Mouse (Mus musculus) thymus, postnatal 0 days (tissue): ENCODE data around the gene Pank2. TPM values are rescaled to one million over a fixed set of nuclear protein-coding genes. Genes with fewer than 3 reads are reported as not detected.
"Not testable (repeated sequence)": the region's sequence is repeated elsewhere in the genome, so short reads cannot be mapped to it uniquely, and the experiment has no call there.

Experiments used
- DNase-seq: peaks from one replicate; pipeline ENCODE4 v3.0.0-alpha.2; 2015; ENCODE audit warnings: low spot score
- polyA plus RNA-seq: library from polyadenylated mRNA; unstranded; fragments of >200 nt; fragmentation: Nextera tagmentation; extraction: Ambion mirVana; gene quantifications from 2 replicates; pipeline ENCODE4 v1.2.1, GENCODE M21; 2015

The Pank2 gene
- polyA plus RNA-seq, 1 experiment from 2014 or later = 52.5 TPM

GRCm38 (mm10) chr2:131260544-131261307, 1.6 kb upstream of the Pank2 start:
- DNase-seq = no peak

- DNase-seq = no peak
Observed at GRCm38 (mm10) chr2:131261481-131262212, 648 bp upstream of the Pank2 start.

DNA sequence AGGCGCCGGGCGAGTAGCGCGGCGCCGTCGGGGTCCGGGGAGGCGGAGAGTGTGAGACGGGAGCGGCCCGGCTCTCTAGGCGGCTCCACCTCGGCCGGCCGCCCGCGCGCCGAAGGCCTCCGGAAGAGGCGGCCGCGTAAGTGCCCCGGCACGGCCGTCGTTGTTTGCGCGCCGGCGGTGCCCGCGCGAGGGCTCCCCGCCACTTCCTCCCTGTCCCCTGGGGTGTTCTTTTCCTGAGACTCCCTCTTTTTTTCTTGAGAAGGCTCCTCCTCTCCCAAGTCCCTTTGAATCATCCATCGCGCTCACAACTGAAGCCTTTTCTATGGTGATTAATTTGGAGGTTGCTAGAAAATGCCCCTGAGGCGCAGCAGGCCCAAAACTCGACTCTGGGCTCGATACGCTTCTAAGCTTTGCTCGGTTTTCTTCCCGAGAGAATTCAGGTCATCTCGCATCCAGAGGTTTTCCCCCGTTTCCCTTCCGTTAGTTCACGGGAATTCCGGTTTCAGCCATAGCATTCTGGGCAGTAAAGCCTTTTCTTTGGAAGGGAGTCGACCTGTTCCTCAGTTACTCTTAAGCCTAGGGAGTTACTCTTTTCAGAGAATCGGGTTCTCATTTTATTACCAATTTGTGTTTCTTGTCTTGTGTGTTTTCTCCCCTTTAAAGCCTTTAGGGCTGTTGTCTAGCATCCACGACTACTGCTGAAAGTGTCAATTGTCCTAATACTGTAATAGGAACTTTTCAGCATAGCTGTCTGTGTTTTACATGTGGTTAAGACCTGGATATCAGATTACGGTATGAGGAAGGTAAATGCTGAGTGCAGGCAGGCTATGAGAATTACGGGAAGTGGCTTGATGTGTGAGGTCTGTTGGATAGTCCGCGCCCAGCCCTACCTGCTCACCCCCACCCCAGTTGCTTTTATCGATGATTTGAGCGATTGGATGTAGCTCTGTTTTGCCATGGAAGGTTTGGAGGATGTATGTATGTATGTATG, 680 bp downstream of the Pank2 start:
- peak; percentile 75 for DNase-seq

GRCm38 (mm10) chr2:131264027-131264426, 1.7 kb downstream of the Pank2 start:
- DNase-seq = no peak

DNA sequence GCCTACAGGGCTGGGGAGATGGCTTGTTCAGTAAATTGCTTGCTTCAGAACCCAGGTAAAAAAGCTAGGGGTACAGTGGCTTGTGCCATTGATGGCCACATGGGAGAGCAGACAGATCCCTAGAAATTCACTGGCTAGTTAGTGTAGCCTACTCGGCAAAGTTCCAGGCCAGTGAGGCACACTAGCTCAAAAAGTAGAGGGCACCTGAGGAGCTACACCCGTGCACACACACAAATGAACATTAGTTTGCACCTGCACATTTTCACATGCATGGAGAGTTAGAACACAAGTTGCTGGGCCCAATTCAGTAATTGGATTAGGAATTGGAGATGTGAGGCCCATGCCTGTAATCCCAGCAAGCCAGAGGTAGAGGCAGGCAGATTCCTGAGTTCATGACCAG, 2.8 kb downstream of the Pank2 start:
- DNase-seq = no peak

DNA sequence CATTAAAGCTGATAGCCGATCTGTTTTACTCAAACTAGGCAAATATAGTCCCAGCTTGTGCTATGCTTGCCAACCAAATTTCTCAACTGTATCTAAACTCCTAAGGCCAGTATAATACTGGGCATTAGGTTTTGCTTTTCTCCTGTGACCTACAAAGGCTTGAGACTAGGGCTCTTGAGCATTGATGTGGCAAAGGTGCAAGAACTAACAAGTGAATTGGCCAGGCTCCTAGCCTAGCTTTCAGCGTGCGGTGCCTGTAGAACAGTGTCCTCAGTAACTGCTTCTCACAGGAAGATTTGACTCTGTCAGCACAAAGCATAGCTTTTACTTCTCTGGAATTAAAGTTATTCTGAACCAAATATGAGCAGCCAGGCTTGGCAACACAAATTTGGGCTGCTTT, 13.2 kb downstream of the Pank2 start:
- DNase-seq = no peak

DNA sequence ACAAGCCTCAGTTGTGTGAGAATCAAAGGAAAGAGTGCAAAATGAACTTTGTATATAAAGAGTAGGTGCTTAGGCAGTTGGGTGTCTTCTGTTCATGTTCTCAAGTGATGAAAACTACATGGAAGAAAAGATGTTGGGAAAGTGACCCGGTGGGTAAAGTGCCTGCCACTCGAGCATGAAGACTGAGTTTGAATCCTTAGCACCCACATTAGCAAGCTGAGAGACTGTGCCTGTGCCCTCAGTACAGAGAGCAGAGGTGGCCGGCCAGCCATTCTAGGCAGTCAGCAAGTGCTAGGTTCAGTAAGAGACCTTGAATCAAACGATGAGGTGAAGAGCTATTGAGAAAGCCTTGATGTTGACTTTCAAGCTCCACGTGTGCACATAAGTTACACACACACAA, 14.4 kb downstream of the Pank2 start:
- DNase-seq = no peak

DNA sequence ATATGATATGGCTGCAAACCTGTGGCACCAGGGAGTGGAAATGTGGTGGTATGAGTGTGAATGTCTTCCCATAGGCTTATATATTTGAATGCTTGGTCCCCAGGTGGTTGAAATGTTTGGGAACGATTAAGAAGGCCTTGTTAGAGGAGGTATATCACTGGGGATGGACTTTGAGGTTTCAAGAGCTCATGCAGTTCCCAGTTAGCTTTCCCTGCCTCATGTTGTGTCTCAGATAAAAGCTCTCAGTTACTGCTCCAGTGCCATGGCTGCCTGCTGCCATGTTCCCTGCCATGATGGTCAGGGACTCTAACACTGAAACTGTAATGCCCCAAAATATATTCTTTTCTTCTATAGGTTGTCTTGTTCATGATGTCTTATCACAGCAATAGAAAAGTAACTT, 19.3 kb downstream of the Pank2 start:
- DNase-seq = no peak

DNA sequence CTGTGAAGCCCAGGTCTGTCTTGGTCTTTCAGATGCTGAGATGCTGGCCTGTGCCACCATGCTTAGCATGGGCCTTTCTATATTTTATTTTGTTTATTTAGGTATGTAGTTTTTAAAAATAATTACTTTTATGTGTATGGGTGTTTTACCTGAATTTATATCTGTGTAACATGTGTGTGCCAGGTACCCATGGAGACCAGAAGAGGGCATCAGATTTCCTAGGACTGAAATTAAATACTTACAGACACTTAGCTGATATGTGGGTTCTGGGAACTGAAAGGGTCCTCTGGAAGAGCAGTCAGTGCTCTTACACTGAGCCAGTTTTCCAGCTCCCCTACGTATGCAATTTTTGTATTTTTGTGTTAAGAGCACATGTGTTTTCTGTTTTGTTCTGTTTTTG, 24.0 kb downstream of the Pank2 start:
- DNase-seq = no peak

- DNase-seq = no peak
Observed at GRCm38 (mm10) chr2:131290669-131291068, 28.4 kb downstream of the Pank2 start.

GRCm38 (mm10) chr2:131296746-131297261, 34.5 kb downstream of the Pank2 start:
- no peak for DNase-seq

DNA sequence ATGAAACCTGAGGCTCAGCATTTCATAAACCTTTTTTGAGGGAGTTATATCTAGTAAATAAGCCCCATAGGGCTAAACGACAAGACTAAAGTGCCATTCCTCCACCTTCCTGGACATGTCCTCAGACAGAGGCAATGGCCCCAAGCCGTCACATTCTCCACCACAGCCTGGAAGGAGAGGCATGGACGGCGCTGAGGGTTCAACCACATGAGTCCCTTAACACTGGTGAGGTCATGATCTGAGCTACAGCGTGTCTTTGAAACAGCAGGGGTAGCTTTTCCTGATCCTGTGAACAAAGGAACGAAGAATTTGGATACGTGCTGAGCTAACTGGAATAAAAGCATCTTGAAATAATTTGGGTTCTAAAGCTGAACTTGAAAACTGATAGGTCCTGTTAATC, 36.4 kb downstream of the Pank2 start:
- not testable (repeated sequence) for DNase-seq

DNA sequence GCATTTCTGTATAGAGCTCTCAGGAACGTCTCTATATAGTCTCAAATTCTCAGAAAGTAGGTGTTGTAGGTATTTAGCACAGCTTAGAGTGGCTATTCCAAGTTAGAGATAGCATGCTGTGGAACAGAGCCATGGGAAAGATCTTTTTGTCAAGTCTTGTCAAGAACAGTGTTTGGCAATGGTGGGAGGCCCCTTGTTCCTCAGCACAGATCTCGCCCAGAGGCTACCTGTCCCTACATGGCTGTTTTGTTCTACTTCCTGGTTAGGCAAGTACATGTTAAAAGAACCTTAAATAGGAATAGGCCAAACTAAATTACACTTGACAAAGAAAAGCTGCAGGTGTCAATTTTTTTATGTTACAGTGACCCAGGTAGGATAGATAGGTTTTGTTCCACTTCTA, 38.2 kb downstream of the Pank2 start:
- no peak for DNase-seq

DNA sequence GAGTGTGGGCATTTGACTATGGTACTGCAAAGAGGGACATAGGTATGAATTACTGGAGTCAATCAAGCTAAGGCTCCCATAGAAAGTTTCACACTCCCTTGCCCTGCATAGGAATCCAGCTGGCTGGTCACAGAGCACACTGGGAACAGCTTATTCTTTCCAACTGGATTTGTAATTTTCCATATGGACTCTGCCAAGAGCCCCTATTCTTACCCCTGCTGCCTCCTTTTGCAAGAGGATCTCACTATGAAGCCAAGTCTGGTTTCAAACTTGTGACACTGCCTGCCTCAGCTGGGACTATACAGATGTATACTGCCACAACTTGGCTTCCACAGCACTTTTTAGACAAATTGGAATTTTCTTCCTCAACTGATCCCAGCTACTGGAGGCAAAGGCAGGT, 39.3 kb downstream of the Pank2 start:
- DNase-seq = no peak

GRCm38 (mm10) chr2:131304497-131304896, 42.2 kb downstream of the Pank2 start:
- DNase-seq = no peak

- DNase-seq = not testable (repeated sequence)
Observed at GRCm38 (mm10) chr2:131305226-131305625, 42.9 kb downstream of the Pank2 start.

GRCm38 (mm10) chr2:131307391-131307790, 45.1 kb downstream of the Pank2 start:
- DNase-seq = no peak

- DNase-seq = no peak
Observed at GRCm38 (mm10) chr2:131307822-131308221, 45.5 kb downstream of the Pank2 start.

- DNase-seq = no peak
Observed at GRCm38 (mm10) chr2:131309296-131309695, 47.0 kb downstream of the Pank2 start.

- DNase-seq = no peak
Observed at GRCm38 (mm10) chr2:131316167-131316566, 53.9 kb downstream of the Pank2 start.

DNA sequence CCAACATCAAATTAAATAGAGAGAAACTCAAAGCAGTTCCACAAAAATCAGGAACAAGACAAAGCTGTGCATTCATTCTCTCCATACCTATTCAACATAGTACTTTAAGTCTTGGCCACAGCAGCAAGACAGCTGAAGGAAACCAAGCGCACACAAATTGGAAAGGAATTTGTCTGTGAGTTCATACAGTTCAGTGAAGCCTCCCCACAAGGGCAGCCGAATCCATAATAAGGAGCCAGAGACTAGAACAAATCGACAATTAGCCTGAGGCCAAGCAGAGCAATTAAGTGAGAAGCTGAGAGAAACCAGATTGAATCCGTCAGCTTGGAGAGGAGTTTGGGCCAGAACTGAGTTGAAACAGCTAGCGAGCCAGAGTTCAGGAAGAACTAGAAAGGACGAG, 57.1 kb downstream of the Pank2 start:
- DNase-seq = no peak
